Mouse (Mus musculus): ENCODE results near the gene Trmt1.

GRCm38 (mm10) chr8:84739401-84739742, 53.3 kb downstream of the Trmt1 start:
- no peak for TF ChIP-seq CTCF (IDR thresholded peaks at IDR 0.05; ENCODE audit: insufficient read depth, low read length)
- no peak for TF ChIP-seq POLR2A (IDR thresholded peaks at IDR 0.05; ENCODE audit: borderline replicate concordance, extremely low read depth, low read depth, low read length)

Measured in lung, adult 2 months (tissue).